Mouse (Mus musculus) lung, embryonic 14.5 days (tissue): ENCODE measurements around the gene Rora. TPM values are rescaled to one million over a fixed set of nuclear protein-coding genes. Genes with fewer than 3 reads are reported as not detected.

Experiments
- ATAC-seq: fragments of 200-750 bp; cut with Nextera tagmentation; 2 replicates; pipeline ENCODE4 v1.8.0; 2017; ENCODE audit warnings: mild to moderate bottlenecking, moderate TSS enrichment, moderate library complexity; ENCODE audit not compliant: insufficient read depth
- DNase-seq: peaks from one replicate; pipeline ENCODE4 v3.0.0-alpha.2; 2015
- H3K27ac ChIP-seq: fragments of 300-500 bp; sonication (generic); 2 replicates; pipeline ENCODE4 v1.5.1; 2014; ENCODE audit warnings: low read depth, mild to moderate bottlenecking, moderate library complexity
- H3K27me3 ChIP-seq: fragments of 300-500 bp; sonication (generic); 2 replicates; pipeline ENCODE4 v1.6.1; 2014; ENCODE audit warnings: low read length, control low read depth; ENCODE audit not compliant: insufficient read depth
- H3K36me3 ChIP-seq: fragments of 300-500 bp; sonication (generic); 2 replicates; pipeline ENCODE4 v1.6.1; 2014; ENCODE audit warnings: control low read depth; ENCODE audit not compliant: insufficient read depth
- H3K4me1 ChIP-seq: fragments of 300-500 bp; sonication (generic); 2 replicates; pipeline ENCODE4 v1.6.1; 2014; ENCODE audit warnings: antibody characterized with exemption, control low read depth; ENCODE audit not compliant: insufficient read depth
- H3K4me2 ChIP-seq: fragments of 300-500 bp; sonication (generic); 2 replicates; pipeline ENCODE4 v1.6.1; 2014; ENCODE audit warnings: mild to moderate bottlenecking
- H3K4me3 ChIP-seq: fragments of 300-500 bp; sonication (generic); 2 replicates; pipeline ENCODE4 v1.5.1; 2014; ENCODE audit warnings: low read depth, low read length
- H3K9ac ChIP-seq: fragments of 300-500 bp; sonication (generic); 2 replicates; pipeline ENCODE4 v1.6.1; 2014
- H3K9me3 ChIP-seq: fragments of 300-500 bp; sonication (generic); 2 replicates; pipeline ENCODE4 v1.6.1; 2016; ENCODE audit warnings: low read depth, low read length, control low read depth
- CTCF ChIP-seq: IDR thresholded peaks from 2 replicates; pipeline ENCODE4 v1.5.1; 2016; ENCODE audit warnings: antibody characterized with exemption, low read depth
- WGBS: fragments of 180-500 bp; shearing (Covaris S2); extraction: QIAGEN DNeasy Blood & Tissue Kit; methylation state at CpG from one replicate; pipeline ENCODE4 v1.1.7; 2014; 5-methylcytosine and 5-hydroxymethylcytosine counted together
- polyA plus RNA-seq: library from polyadenylated mRNA; unstranded; fragments of >200 nt; fragmentation: Nextera tagmentation; extraction: Ambion mirVana; gene quantifications from 2 replicates; pipeline ENCODE4 v1.2.1, GENCODE M21; 2014

Rora gene
- polyA plus RNA-seq, 1 experiment from 2014 or later = 5.9 TPM

- H3K9ac ChIP-seq = no peak overlapping the region
- no peak overlapping the region for H3K4me3 ChIP-seq
- 0 out of 2 replicates have a peak, but pooled peaks cover 7% of the 10 kb centered on the region for H3K4me1 ChIP-seq
- no peaks in the 10 kb centered on the region for H3K36me3 ChIP-seq
- 0 out of 2 replicates have a peak, but pooled peaks cover 5% of the 10 kb centered on the region for H3K27me3 ChIP-seq
- no peak for TF ChIP-seq CTCF
- 68% methylated on average over 7 of the region's 7 CpGs for WGBS
- H3K27ac ChIP-seq = no peak overlapping the region
- no peaks in the 10 kb centered on the region for H3K9me3 ChIP-seq
- DNase-seq (no peak), ATAC-seq (no peak)
- H3K4me2 ChIP-seq = no peak overlapping the region
Observed at GRCm38 (mm10) chr9:69297766-69298375, 644.3 kb downstream of the Rora start.

- DNase-seq = no peak
- Histone ChIP-seq H3K36me3 (no peaks in the 10 kb centered on the region), H3K4me1 (0 out of 2 replicates have a peak, but pooled peaks cover 7% of the 10 kb centered on the region), H3K9ac (no peak overlapping the region), H3K27me3 (0 out of 2 replicates have a peak, but pooled peaks cover under 1% of the 10 kb centered on the region), H3K9me3 (no peaks in the 10 kb centered on the region), H3K4me2 (no peak overlapping the region), H3K4me3 (no peak overlapping the region), H3K27ac (no peak overlapping the region)
- TF ChIP-seq CTCF = no peak
- 59% methylated on average over 12 of the region's 12 CpGs for WGBS
- ATAC-seq = no peak
Observed at GRCm38 (mm10) chr9:69298566-69299335, 645.2 kb downstream of the Rora start.

- ATAC-seq = no peak
- Histone ChIP-seq H3K4me3 (no peak overlapping the region), H3K9me3 (no peaks in the 10 kb centered on the region), H3K36me3 (no peaks in the 10 kb centered on the region), H3K4me1 (0 out of 2 replicates have a peak, but pooled peaks cover 7% of the 10 kb centered on the region), H3K27me3 (no peaks in the 10 kb centered on the region), H3K9ac (no peak overlapping the region), H3K4me2 (no peak overlapping the region), H3K27ac (no peak overlapping the region)
- no peak for DNase-seq
- 81% methylated on average over 2 of the region's 2 CpGs for WGBS
- no peak for TF ChIP-seq CTCF
Observed at GRCm38 (mm10) chr9:69299484-69299883, 645.9 kb downstream of the Rora start.

- TF ChIP-seq CTCF = no peak
- H3K9me3 ChIP-seq = no peaks in the 10 kb centered on the region
- ATAC-seq (no peak), DNase-seq (no peak)
- H3K27me3 ChIP-seq = no peaks in the 10 kb centered on the region
- no peak overlapping the region for H3K27ac ChIP-seq
- H3K4me1 ChIP-seq = 0 out of 2 replicates have a peak, but pooled peaks cover 7% of the 10 kb centered on the region
- no peak overlapping the region for H3K4me2 ChIP-seq
- H3K9ac ChIP-seq = no peak overlapping the region
- 87% methylated on average over 8 of the region's 8 CpGs for WGBS
- no peak overlapping the region for H3K4me3 ChIP-seq
- H3K36me3 ChIP-seq = no peaks in the 10 kb centered on the region
Observed at GRCm38 (mm10) chr9:69300296-69300695, 646.7 kb downstream of the Rora start.

- TF ChIP-seq CTCF = no peak
- no peaks in the 10 kb centered on the region for H3K27me3 ChIP-seq
- 0 out of 2 replicates have a peak, but pooled peaks cover 7% of the 10 kb centered on the region for H3K4me1 ChIP-seq
- H3K36me3 ChIP-seq = no peaks in the 10 kb centered on the region
- H3K9ac ChIP-seq = no peak overlapping the region
- H3K4me3 ChIP-seq = no peak overlapping the region
- ATAC-seq = peak; percentile 81
- H3K9me3 ChIP-seq = no peaks in the 10 kb centered on the region
- WGBS = 10% methylated on average over 9 of the region's 9 CpGs
- H3K27ac ChIP-seq = peak overlapping the region; percentile 47
- DNase-seq = peak; percentile 91
- H3K4me2 ChIP-seq = peak overlapping the region; percentile 39
Observed at GRCm38 (mm10) chr9:69301445-69301844, 647.9 kb downstream of the Rora start.

GRCm38 (mm10) chr9:69301955-69302354 lies 648.4 kb downstream of the Rora start:
- H3K4me2 ChIP-seq = peak overlapping the region; percentile 39
- H3K9ac ChIP-seq = no peak overlapping the region
- peak overlapping the region; percentile 47 for H3K27ac ChIP-seq
- no peaks in the 10 kb centered on the region for H3K36me3 ChIP-seq
- no peak overlapping the region for H3K4me3 ChIP-seq
- DNase-seq (no peak), ATAC-seq (peak; percentile 52; the same call in 1 of the 2 replicates)
- no peaks in the 10 kb centered on the region for H3K27me3 ChIP-seq
- TF ChIP-seq CTCF = no peak
- H3K4me1 ChIP-seq = 0 out of 2 replicates have a peak, but pooled peaks cover 7% of the 10 kb centered on the region
- WGBS = 17% methylated on average over 4 of the region's 4 CpGs
- no peaks in the 10 kb centered on the region for H3K9me3 ChIP-seq

GRCm38 (mm10) chr9:69302846-69303245 lies 649.3 kb downstream of the Rora start:
- Histone ChIP-seq H3K36me3 (no peaks in the 10 kb centered on the region), H3K9me3 (no peaks in the 10 kb centered on the region), H3K4me2 (no peak overlapping the region), H3K4me1 (0 out of 2 replicates have a peak, but pooled peaks cover 7% of the 10 kb centered on the region), H3K4me3 (no peak overlapping the region), H3K27me3 (no peaks in the 10 kb centered on the region), H3K27ac (no peak overlapping the region), H3K9ac (no peak overlapping the region)
- ATAC-seq (no peak), DNase-seq (no peak)
- TF ChIP-seq CTCF = no peak
- WGBS = 41% methylated on average over 5 of the region's 5 CpGs
